Mouse (Mus musculus) cerebellum, adult 9-11 months (tissue): ENCODE measurements around the gene Agrp.

Source experiments
- DNase-seq: peaks from one replicate; pipeline ENCODE4 v3.0.0; 2022

Agrp gene

DNA sequence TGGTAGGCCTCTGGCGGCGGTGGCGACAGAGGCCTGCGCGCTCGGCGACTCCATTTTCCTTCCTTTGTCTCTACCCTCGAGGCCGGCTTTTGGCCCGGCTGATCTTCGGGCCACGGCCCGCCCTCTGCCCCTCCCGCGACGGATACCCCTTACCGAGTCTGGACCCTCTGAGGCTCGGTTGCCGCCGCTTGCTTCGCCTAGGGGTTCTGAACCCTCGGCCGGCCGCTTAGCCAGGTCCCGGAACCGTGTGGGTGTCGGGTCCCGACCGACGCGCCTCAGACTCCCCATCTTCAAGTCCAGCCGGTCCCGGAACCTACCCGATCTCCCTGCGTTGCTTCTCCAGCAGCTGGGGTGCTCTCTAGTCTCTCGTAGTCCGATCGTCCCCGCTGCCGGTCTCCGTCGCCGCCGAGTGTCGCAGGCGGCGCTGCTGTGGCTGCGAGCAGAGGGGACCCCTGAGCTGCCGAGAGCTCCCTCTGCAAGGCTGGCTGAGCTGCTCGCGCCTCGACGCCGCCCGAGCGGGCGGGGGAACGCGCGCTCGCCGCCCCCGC, at the start of gene Agrp:
Gene Agrp (minus strand): TSS at position 431 of the 548 bp plus-strand sequence.
- no peak for DNase-seq

DNA sequence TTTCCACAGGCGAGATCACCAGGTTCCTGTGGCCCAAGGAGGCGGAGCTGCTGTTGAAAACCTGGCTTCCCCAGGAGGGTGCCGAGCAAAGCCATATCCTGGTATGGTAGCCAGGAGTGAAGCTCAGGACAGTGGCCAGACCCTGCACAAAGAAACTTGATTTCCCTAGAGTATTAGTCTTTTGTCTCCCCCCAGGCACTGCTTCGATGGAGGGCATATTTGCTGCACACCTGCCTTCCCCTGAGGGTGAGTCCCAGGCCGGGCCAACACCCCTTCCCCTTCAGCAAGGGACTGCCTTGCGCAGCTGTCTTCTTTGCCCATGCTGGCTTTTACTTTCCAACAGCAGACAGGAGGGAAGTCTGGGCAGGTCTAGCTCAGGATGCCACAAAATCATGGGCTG, 49.4 kb upstream of the Agrp start:
- DNase-seq: peak; percentile 26

DNA sequence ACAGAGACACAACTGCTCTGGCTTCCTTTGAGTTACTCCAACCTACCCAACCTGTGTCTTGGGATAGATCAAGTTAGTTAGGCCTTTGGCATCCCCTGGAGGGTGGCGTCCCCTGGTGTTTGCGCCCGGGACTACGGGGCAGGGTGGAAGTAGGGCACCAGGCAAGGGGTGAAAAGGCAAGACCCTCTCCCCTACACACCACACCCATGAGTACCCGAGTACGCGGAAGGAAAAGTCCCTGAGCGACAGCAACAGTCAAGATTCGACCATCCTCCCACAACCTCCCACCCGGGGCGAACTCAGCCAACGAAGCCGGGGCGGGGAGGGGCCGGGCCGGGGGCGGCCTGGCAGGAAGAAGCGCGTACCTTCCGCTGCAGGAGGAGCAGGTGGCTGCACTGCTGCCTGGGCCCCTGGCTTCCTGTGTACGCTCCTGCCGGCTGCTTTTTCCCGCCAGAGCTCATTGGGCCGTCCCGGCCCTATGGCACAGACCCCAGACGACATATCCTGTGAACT, 48.7 kb upstream of the Agrp start, which contains the start of gene Carmil2:
Gene Carmil2 (plus strand): TSS at position 479 of the 513 bp plus-strand sequence.
- DNase-seq: peak; percentile 47

DNA sequence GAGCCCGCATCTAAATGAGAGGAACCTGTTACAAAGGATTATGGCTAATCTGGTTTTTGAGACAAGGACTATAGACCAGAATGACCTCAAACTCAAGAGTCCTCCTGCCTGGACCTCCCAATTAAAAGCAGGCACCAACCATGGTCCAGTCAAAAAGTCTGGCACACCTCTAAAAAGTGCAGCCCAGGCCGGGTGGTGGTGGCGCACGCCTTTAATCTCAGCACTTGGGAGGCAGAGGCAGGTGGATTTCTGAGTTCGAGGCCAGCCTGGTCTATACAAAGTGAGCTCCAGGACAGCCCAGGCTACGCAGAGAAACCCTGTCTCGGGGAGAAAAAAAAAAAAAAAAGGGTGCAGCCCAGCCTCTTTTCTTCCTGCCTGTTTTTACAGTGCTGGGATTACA, 48.1 kb upstream of the Agrp start:
- no peak for DNase-seq

DNA sequence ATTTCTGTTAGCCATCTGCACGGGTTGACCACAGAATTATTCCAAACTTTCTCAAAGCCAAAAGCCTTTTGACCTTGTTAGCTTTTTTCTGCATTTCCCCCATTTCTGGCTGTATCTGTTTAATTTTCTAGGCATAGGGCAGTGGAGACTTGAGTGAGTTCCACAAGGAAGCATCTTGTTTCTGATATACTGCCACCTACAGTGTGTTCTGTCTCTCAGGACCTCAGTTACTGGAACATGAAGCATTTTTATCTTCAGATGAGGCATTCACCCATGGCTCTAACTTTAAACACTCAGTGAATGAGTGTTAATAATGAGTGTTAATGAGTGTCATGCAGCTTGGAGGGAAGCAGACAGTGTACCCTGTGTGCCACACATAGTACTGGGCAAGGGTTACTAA, 40.7 kb upstream of the Agrp start:
- DNase-seq: no peak

DNA sequence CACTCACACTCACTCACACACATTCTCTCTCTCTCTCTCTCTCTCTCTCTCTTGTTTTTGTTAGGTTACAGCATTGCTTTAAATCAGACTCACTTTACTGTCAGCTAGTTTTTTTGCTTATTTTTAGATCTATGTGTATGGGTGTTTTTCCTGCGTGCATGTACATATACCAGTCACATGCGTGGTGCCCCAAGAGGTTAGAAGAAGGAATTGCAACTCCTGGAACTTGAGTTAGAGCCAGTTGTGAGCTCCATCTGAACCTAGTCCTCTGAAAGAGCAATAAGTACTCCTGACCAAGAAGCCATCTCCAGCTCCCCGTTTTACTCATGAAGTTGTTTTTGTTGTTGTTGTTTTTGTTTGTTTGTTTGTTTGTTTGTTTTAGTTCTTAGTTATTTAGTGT, 24.0 kb upstream of the Agrp start:
- DNase-seq: no peak

DNA sequence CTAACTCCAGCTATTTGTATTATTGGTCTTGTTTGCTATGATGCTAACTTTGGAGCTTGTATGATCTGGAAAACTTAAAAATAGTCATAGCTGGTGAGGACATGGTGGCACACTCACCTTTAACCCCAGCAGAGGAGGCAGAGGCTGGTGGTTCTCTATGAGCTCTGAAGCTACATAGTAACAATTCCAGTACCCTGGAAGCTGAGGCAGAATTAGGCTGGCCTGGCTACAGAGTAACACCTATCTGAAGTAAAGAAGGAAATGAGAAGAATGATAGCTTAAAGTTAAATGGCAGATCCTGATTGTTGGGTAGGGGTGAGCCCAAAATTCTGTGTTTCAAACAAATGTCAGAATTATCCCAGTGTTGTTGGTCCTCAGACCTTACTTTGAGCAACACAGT, 20.4 kb upstream of the Agrp start:
- DNase-seq: no peak

DNA sequence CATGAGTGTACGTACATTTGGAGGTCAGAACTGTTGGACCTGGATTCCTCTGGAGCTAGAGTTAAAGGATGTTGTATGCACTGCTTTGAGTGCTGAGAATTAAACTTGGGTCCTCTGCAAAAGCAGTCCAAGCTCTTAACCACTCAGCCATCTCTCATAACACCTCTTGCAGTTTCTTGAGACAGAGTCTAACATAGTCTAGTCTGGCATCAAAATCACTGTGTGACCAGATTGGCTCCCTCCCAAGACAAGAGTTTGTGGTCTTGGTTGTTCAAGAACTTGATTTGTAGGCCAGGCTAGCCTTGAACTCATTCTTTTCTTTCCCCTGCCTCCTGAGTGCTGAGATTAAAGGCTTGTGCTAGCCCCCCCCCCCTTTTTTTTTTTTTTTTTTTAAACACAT, 11.7 kb upstream of the Agrp start:
- DNase-seq: no peak

DNA sequence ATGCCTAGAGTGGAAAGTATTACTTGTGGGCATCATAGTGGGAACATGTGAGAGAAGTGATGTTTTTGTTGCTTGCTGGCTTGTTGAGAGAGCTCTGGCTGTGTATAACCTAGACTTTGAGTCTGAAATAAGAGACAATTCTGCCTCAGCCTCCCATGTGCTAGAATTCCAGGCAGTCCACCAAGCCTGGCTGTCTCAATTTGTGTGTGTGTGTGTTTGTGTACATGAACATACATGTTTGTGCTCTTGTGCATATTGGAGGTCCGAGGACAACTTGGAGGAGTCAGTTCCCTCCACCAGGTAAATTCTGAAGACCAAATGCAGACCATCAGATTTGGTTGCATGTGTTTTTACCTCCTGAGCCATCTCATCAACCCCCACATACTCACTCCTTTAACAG, 8.0 kb upstream of the Agrp start:
- DNase-seq: no peak

DNA sequence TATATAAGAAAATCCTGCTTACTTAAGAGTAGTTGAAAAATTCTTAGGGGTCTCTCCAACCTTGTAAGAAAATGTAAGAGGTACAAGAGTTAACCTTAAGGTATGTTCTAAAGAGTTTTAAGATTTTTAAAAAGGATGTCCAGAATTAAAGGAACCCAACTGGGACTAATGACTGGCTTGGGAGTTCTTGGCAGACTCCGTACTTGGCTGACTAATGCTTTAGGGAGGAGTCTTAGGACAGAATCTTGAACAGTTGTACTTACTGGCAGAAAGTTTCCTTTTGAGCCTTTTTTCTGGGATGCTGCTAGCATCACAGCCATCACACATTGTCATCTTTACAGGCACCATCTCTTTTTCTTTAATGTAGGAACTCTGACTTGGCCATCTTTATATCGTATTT, 3.3 kb upstream of the Agrp start:
- DNase-seq: no peak

DNA sequence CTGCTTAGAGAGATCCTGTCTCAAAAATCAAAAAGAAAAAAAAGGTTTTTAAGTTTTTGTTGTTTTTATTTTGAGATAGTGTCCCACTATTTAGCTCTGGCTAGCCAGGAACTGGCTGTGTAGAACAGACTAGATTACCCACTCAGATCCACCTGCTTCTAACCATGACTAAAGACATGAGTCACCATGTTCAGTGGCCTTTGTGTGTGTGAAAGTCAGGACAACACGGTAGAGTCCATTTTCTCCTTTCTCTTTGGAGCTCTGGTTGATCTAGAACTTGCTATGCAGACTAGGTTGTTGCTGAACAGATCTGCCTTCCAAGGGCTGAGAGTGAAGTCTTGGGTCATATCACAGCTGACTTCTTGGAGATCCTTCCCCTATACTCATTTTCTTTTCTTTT, 2.6 kb upstream of the Agrp start:
- no peak for DNase-seq

DNA sequence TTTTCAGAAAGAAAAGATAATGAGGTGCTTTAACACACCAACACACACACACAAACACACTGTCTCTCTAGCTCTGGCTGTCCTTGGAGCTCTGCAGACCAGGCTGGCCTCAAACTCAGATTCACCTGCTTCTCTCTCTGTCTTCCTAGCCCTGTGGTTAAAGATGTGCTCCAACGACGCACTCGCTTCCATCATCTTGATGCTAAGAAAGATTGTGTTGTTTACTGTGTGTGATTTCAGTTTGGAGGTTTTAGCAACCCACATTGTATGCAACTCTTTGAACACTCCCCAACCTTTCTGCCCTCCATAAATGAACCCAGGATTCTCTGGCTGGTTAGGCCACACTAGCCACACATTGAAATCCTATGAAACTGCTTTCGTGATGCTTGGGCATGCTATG, 1.3 kb upstream of the Agrp start:
- DNase-seq: no peak

DNA sequence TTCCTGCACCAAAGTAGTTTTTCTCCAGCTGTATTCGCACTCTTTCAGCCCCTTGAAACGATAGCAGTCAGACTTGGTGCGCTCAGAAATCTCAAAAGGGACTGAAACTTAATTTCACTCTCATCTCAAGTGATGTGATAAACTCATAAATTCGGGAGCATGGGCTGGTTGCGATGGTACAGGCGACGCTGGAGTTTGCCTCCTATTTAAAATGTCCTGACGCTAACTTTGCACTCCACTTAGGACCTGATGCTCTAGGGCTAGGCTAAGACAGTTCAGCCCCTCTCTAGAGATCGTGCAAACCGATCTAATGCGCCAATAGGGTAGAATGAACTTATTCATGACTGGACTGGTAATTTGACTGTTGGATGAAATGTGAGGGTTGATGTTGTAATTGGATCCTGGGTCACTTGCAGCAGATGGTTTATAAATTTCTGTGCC, 428 bp upstream of the Agrp start:
- peak; percentile 31 for DNase-seq

DNA sequence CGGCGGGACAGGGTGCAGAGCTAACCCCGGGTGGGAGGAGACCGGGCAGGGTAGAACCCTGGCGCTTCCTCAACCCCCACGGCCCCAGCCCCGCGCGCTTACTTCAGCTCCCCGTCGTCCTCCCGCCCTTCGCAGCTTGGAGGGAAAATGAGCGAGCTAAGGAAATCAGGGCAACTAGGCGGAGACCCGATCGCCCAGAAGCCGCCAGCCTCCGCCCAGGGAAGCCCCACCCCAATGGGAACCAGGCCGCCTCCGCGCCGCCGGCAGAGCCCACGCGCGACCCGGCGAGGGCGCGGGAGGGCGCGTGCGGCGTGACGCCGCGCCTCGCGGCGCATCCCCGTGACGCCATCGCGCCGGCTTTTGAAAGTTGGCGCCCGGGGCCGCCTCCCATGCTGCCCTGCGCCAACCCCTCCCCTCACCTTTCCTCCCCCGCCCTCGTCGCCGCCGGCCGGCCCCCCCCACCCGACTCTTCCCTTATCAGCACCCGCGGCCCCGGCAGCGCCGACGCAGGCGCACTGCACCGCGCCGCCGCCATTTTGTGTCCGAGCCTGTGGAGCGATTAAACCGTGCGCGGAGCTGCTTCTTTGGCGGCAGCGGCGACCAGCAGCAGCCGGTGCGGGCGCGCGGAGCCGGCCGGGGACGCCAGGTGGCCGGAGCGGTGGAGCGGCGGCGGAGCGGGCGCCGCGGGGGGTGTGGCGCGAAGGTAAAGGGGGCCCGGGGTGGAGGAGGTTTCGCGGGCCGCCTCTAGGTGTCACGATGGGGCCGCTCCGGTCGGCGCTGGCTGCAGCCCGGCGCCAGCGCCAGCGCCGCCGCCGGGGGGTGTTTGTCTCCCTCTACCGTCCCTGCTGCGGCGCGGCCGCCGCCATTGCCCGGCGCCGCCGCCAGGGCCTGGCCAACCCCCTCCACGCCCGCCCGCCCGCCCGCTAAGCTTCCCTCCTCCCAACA, 903 bp downstream of the Agrp start, which contains the start of gene Ctcf:
Gene Ctcf (plus strand): TSS at position 551 of the 945 bp plus-strand sequence.
- DNase-seq: peak; percentile 94

DNA sequence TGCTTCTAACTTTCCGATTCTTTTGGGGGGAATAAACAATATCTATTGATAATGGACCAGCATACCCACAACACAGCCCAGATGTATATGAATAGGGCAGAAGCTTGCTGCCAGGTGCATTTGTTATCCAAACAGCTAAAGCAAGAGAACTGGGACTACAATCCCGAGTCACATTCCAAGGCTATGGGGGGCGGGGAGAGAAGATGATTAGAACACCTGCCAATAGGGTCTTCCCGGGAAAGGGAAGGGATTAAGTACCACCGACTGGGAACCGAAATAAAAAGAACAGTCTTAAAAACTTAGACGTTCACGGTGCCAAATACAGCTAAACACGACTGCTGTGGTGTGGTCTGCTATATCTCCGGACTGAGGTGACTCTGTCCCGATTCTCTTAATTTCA, 1.7 kb downstream of the Agrp start:
- DNase-seq: peak; percentile 69

DNA sequence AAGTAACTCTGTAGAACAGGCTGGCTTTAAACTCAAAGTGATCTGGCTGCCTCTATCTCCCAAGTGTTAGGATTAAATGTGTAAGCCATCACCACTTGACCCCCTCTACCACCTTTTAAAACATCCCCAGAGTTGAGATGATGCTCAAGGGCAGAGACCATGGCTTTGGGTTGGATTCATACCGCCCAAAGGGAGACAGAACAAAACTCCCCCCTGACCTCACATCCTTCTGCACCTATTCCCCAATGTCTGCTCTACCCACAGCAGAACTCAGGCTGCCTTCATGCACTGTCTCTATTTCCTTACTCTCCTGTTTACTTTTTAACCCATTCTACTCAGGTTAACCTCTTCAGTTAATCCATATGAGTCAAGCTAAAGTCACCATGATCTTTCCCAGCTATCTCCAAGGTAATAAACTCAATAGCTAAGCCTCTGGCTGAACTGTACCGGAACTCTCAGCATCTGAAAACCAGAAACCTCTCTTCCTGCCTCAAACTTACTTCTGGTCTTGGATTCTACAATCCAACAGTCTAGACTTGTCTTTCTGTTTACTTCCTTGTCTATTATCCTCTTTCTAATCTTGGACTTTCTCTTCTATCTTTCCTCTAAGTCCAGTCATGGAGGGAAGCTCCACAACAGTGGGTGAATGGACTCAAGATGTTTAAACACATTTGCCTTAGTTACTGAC, 2.3 kb downstream of the Agrp start:
- DNase-seq: no peak

DNA sequence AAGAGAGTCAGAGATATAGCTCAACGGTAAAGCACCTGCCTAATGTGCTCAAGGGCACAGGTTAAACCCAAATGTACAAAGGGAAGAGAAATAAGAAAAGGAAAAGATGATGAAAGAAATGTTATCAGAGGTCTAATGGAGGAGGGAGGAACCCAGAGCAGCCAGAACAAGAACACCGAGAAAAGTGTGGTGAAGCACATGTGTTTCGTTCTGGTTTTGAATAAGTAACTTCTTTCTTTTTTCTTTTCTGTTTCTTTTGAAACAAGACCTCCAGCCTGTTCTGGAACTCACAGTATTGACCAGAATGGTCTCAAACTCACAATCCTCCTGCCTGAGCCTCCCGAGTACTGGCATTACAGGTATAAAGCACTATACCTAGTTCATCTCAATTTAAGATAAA, 7.9 kb downstream of the Agrp start:
- DNase-seq: no peak

DNA sequence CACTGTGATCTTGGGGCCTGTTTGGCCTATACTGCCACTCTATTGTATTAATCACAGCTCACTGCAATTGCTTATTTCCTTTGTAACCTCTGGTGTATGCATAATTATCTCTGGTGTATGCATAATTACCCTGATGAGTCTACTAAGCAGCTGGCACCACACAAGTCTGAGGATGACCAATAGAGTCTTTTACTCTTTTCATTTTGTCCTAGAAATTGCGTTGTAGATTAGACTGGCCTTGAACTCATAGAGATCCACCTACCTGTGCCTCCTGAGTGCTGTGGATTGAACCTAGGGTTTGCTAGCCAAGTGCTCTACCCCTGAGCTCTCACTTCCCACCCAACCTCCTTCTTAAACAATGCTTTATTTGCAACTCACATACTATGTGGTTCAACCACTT, 11.1 kb downstream of the Agrp start:
- no peak for DNase-seq

DNA sequence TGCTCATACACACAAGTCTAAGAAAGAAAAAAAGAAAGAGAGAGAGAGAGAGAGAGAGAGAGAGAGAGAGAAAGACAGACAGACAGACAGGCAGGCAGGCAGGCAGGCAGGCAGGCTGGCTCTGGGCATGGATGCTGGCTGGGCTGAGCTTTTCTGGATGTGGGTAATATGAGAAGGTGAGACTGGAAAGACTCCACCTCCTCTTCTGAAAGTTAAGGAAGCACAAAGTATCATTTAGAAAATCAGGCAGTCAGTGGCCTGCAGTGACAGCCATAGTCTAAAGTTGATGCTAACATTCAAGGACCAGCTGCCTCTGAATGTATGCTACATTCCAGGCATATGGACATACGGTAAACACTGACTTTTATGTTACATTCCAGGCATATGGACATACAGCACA, 12.4 kb downstream of the Agrp start:
- no peak for DNase-seq

DNA sequence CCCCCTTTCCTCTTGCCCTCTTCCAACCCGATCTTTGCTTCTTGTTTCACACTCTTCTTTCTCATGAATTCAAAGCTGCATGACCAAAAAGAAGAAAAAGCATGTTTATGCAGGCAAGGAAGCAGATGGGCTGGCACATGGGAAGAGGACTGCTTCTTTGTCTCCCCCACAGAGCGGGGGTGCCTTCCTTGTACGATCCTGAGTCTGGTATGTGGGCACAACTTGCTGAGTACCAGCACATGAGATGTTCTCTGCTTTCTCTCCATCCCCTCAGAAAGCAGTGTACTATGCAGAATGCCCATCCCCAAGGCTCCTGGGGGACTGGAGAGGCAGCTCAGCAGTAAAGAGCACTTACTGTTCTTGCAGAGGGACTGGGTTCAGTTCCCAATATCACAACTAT, 12.8 kb downstream of the Agrp start:
- no peak for DNase-seq

DNA sequence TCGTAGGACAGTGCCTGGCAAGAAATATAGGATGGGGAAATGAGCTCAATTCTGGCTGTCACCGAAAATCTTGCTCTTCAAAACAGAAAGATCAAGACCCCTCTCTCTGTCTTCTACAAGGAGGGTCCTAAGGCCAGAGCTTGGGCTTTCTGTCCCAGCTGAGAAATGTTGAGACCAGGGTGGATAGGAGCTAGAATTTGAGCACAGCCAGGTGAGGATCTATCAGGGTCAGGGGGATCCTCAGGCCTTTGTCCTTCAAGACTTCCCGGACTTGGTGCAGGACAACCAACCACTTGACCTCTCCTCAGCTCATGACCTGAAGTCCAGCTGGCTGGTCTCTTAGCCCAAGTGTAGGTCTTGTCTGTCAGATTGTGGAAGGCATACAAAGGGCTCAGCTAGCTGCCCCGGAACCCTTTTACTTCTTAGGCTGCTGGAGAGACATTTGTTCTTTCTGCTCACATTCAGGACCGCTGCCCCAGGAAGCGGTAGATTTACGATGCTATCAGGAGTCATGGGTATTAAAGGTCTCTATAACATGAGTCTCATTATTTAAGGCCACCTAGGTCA, 13.4 kb downstream of the Agrp start:
- no peak for DNase-seq

DNA sequence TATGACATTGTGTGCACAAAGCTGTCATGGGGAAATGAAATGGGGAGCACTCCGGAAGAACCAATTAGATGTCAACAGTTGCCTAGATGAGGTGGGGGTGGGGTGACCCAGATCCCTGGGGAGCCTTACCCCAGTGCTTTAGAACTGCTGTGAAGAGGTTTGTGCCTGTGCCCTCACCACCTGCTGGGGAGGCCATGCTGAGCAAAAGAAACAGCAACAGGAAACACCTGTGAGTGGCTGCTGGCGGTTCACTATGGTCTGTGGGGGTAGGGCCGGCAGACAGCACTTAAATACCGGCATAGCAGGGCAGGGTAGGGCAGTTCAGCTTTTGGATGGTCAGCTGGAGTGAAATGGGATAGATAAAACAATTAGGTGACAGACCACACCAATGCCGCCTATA, 14.1 kb downstream of the Agrp start:
- DNase-seq: no peak

DNA sequence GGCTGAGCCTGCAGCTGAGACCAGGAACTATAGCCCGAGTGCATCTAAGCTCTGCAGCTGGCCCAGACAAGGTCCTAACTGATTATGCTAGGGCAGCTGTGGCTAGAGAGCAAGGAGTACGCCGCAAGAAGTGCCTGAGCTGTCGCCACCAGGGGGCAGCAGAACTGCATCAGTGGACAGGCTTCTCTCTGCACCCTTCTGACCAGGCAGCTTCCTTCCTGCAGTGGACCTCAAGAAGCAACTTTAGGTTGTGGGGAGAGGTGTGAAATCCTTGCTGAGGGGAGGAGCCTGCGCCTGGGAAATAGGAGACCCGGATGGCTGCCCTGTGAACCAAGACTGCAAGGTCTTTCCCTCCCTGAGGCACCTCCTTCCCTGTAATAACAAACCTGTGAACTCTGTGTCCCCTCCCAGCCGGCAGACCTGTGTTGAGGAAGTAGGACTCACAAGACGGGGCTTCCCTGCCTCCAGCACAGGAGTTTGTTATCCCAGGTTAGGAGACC, 14.7 kb downstream of the Agrp start:
- DNase-seq: peak; percentile 89
